Mouse (Mus musculus): ENCODE measurements around the gene Sipa1l3.

DNA sequence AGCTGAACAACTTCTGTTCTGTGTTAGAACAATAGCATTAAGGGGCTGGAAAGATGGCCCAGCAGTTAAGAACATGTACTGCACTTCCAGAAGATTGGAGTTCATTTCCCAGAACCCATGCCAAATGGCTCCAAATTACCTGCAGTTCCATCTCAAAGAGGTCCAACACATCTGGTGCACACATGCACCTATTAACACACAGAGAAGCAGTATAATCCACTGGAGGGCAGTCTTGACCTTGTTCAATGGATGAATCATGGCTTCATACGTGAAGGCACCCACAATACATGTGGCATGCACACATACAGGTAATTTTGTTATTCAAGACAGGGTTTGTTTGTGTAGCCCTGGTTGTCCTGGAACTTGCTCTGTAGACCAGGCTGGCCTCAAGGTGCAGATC is 40.3 kb upstream of the Sipa1l3 start:
- TF ChIP-seq POLR2A (IDR thresholded peaks at IDR 0.05; ENCODE audit: control insufficient read depth, extremely low read depth, insufficient read depth, low read length, poor library complexity): no peak
- no peak for TF ChIP-seq CTCF (IDR thresholded peaks at IDR 0.05; ENCODE audit: borderline replicate concordance, control insufficient read depth, extremely low read depth, insufficient read depth, low read length, poor library complexity)

Data from thymus, adult 2 months (tissue).